Mouse (Mus musculus) thymus, postnatal 10 days (tissue): ENCODE data around the gene Slc45a3.

Source experiments
- DNase-seq, 2 experiments: peaks; one replicate each; pipeline ENCODE4 v3.0.0; 2021; ENCODE audit warnings: low spot score in 2 of 2

The Slc45a3 gene

DNA sequence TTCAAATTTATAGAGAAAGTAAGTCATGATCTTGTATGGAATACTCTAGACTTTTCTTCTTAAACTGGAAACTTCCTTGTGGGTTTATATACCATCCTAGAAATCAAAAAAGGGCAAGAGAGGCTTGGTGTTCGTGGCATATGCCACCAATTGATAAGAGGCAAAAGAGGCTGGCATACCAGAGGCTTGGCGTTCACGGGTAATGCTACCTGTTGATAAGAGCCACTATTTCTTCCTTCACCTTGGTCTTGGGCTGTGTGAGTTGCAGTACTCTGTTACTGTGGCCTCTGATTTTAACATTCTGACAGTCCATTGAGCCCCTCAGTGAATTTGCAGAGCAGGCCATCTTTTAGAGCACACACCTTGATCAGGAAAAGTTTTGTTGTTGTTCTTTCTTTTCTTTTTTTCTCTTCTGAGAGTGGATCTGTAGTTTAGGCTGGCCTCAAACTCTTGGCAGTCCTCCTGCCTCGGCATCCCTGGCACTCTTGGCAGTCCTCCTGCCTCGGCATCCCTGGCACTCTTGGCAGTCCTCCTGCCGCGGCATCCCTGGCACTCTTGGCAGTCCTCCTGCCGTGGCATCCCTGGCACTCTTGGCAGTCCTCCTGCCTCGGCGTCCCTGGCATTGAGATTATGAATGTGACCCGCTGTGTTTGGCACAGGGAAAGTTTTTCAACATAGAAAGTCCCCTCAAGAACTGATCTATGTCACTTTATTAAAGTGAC lies 64.3 kb downstream of the Slc45a3 start:
- DNase-seq: no peak

DNA sequence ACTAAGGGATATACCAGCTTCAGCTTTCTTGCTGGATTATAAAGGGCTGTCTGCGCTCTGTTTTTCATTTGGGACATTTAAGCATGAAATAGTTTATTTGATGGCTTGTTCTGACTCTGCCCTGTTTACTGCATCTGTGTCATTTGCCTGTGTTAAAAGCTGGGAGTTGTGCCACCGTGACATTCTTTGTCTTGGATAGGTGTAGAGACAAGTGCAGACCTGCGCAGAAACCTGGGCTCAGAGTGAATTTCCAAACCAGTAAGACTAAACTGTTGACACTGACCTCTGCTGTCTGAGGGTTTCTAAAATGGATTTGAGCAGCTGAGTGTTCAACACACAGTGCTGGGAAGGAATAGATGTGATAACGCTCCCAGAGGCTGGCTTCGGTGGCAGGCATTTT lies 65.2 kb downstream of the Slc45a3 start:
- no peak for DNase-seq

DNA sequence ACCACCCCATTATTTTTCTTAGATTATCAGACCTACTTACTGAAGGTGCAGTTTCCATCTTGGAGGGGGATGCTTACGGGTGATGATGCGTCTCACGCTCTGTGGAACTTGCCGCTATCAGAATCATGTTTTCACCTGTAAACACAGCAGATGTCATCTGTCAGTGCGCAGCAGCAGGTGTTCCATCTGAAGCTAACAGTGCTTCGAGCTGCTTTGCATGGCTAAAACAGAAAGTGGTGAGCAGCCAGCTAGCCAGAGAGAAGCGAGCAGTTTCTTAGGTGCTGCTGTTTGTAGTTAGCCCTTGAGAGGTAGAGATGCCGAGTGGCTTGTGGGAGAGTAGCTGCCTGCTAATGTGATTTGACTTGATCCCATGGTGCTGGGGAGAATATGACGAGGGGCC lies 65.6 kb downstream of the Slc45a3 start:
- DNase-seq: no peak

DNA sequence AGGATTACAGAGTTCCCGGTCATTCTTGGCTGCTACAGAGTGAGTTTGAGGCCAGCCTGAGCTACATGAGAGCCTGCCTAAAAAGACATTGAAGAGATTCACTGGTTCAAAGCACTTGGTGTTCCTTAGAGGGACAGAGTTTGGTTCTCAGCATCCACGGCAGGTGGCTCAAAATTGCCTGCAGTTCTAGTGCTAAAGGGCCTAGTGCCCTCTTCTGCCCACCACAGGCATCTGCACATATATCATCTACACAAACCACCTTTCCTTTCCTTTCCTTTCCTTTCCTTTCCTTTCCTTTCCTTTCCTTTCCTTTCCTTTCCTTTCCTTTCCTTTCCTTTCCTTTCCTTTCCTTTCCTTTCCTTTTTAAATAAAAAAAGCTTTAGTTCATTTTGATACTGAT lies 67.8 kb downstream of the Slc45a3 start:
- DNase-seq: no peak

DNA sequence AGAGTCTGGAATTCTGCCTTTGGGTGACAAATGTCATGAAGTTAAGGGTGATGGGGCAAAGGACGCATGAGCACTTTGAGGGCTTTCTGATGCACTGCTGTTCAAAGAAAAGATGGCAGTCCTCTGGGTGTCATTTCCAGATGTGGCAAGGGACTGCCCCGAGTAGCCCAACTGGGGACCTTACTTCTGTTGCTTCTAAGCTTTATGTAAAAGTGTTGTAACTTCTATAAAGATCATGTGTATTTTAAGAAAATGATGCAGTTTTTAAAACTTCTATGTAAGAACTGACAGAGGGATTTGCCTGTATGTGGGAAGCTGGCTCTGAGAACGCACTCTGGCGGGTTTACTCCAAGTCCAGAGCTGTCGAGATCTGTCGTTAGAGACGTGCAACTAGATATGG lies 69.4 kb downstream of the Slc45a3 start:
- DNase-seq: no peak
